Mouse (Mus musculus): Measurements from ENCODE around the gene Pax7. TPM values are rescaled to one million over a fixed set of nuclear protein-coding genes. Genes with fewer than 3 reads are reported as not detected.

Gene Pax7
- total RNA-seq, 1 experiment from 2014 or later, result not detected

DNA sequence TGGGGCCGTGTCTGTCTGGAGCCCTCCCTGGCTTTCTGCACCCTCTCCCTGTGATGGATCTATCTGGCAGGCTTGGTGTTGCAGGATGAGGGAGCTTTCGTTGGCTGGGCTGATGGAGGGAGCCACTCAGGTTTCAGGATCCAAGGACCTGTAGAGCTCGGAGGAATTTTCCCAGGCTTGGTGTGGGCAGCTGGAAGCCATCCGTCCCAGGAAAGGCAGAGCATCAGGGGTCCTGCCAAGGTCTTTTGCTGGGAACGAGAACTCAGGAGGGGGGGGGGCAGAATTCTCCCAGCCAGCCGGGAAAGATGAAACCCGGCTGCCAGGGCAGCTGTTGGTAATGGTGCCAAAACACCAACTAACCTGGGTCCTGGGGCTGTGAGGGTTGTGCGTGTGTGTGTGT is 134.7 kb downstream of the Pax7 start:
- no peak for ATAC-seq (replicated peaks; ENCODE audit: low read depth, poor library complexity, severe bottlenecking)

DNA sequence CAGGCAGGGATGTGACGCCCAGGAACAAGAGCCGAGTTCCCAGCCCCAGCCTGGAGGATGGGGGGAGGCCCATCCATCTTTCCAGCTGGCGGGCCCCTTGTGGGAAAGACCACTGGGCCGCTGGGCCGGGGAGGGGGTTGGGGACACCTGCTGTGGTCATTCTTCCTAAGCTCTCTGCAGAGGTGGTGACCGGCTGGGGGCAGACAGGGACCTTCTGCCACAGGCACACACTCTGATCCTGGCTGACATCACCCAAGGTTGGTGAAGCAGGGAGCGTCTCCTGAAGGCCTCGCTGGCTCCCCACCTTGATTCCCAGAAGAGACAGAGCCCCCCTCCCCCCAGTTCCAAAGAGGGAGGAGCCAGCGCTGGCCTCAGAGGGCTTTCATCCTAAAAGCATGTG is 135.6 kb downstream of the Pax7 start:
- ATAC-seq (replicated peaks; ENCODE audit: low read depth, poor library complexity, severe bottlenecking), result no peak

GRCm38 (mm10) chr4:139693315-139693714 is 140.0 kb downstream of the Pax7 start:
- no peak for ATAC-seq (replicated peaks; ENCODE audit: low read depth, poor library complexity, severe bottlenecking)

- ATAC-seq (replicated peaks; ENCODE audit: low read depth, poor library complexity, severe bottlenecking), result peak; percentile 56
These were observed 143.6 kb downstream of the Pax7 start for GRCm38 (mm10) chr4:139689627-139690269.

DNA sequence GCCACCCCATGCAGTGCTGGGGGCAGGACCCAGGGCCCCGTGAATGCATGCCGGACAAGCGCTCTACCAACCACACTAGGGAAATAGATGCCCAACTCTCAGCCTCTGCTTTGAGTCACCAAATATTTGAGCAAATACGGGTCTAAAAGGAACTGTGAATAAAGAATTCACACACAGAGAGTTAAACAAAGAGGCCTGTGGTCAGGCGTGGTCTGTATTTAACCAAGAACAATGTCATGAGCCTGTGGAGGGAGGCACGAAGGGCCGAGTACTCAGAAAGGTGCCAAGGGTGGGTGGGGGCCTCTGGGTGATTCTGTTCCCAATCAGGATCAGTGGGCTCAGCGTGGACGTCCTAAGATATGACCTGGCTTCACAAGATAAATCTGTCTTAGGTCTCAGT is 145.3 kb downstream of the Pax7 start:
- no peak for ATAC-seq (replicated peaks; ENCODE audit: low read depth, poor library complexity, severe bottlenecking)

Other genes with a start within 250 kb of the Pax7 start
- gene Gm21969, start 230.3 kb downstream of the Pax7 start, total RNA-seq (2017), result not detected in 2 replicates
- 9.1 and 11.2 TPM in 2 replicates for gene Aldh4a1, start 210.7 kb downstream of the Pax7 start, total RNA-seq (2017)
- gene Tas1r2, start 180.0 kb downstream of the Pax7 start, total RNA-seq (2017), result not detected in 2 replicates
- not detected in 2 replicates for gene Klhdc7a, start 134.5 kb upstream of the Pax7 start, total RNA-seq (2017)